Mouse (Mus musculus): ENCODE measurements around the gene Tlr3. TPM values are rescaled to one million over a fixed set of nuclear protein-coding genes. Genes with fewer than 3 reads are reported as not detected.

The Tlr3 gene
- total RNA-seq, 1 experiment from 2014 or later, result not detected

DNA sequence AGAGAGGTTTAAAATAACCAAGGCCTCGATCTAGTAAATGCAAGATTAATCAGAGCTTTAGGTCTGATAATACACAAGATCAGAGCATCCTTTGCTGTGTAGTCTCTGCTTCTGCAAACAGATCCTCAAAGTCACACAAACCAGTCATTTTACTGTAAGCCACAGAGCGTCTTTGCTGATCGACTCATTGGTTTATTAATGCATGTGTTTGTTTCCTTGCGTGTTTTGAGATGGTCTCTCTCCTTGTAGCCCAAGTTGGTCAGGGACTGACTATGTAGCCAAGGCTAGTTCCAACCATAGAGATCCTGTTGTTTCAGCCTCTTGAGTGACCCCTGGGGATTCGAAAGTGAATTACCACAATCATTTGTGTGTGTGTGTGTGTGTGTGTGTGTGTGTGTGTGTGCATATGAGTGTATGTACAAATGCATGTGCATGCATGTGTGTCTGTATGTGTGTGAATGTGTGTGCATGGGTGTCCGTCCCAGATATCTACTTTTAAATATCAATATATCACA lies 51.7 kb downstream of the Tlr3 start:
- no peak for ATAC-seq (replicated peaks; ENCODE audit: insufficient number of reproducible peaks, low FRiP score, low TSS enrichment, poor library complexity, severe bottlenecking)

DNA sequence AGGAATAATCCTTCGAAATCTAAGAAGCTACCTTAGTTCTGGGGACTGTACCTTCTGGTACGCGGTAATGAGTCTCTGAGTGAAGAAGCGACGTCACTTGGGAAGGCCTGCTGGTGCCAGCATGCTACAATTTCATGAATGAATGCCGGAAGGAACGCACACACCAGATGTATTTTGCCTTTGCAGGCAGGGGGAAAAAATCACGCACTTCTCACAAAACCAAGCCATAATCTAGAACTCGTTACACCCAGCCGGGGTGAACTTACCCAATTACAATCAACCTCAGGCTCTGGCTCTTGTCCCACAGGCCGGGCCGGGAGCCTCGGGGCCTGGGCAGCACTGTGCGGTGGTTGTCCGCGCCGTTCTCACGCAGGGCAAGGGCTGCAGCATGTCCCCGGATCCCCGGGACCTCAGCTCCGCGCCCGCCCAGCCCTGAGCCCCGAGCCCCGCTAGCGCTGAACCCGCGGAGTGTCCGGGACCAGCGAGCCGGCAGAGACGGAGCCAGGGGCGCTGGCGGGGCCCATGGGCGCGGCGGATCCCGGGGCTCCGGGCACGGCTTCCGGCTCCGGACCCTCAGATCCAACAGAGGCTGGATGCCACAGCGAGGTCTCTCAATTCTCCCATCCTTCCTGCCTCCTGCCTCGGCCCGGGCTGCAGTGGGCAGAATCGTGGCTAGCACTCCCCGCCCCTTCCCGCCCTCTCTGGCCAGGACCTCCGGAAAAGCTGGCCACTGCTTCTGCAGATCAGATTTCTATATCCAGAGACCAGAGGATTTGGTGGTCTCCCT lies 52.6 kb downstream of the Tlr3 start:
- ATAC-seq (replicated peaks; ENCODE audit: insufficient number of reproducible peaks, low FRiP score, low TSS enrichment, poor library complexity, severe bottlenecking), result no peak

DNA sequence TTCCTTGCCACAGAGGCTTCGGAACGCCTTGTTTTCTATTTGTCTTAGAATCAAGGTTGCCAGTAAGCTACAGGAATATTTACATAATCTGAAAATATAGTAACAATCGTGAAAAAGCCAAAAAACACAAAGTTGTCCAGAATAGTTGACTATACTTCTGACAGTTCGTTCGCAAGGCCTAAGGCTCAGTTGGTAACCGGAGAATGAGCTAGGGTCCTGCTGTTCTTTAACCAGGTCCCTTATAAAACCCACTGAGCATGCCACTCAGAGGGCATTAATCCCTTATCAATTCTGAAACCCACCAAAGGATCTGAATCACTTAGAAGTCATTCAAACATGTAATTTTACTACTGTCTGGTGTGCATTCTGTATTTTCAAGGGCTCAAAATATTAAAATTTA lies 55.1 kb downstream of the Tlr3 start:
- ATAC-seq (replicated peaks; ENCODE audit: insufficient number of reproducible peaks, low FRiP score, low TSS enrichment, poor library complexity, severe bottlenecking), result no peak

Other genes starting within 250 kb of the Tlr3 start
- gene F11, start 149.0 kb downstream of the Tlr3 start, total RNA-seq (2017), result not detected in 3 replicates
- 0.19 TPM in 1 of 3 replicates, not detected in the others for gene Klkb1, start 116.2 kb downstream of the Tlr3 start, total RNA-seq (2017)
- gene Gm45753, start 102.6 kb downstream of the Tlr3 start, total RNA-seq (2017), result not detected in 3 replicates
- 35.5 to 50.5 TPM (median 44.3 TPM) in 3 replicates for gene Cyp4v3, start 77.9 kb downstream of the Tlr3 start, total RNA-seq (2017)
- gene Fam149a, start 28.8 kb downstream of the Tlr3 start, total RNA-seq (2017), result 0.39 TPM in 1 of 3 replicates, not detected in the others
- not detected in 3 replicates for gene Sorbs2, start 96.7 kb upstream of the Tlr3 start, total RNA-seq (2017)

Measured in monocyte, adult 5-6 weeks (primary cell).